Mouse (Mus musculus) lung, postnatal 10 days (tissue): ENCODE data around the gene Pigt.

Experiments
- DNase-seq: peaks from one replicate; pipeline ENCODE4 v3.0.0; 2021

Pigt gene

DNA sequence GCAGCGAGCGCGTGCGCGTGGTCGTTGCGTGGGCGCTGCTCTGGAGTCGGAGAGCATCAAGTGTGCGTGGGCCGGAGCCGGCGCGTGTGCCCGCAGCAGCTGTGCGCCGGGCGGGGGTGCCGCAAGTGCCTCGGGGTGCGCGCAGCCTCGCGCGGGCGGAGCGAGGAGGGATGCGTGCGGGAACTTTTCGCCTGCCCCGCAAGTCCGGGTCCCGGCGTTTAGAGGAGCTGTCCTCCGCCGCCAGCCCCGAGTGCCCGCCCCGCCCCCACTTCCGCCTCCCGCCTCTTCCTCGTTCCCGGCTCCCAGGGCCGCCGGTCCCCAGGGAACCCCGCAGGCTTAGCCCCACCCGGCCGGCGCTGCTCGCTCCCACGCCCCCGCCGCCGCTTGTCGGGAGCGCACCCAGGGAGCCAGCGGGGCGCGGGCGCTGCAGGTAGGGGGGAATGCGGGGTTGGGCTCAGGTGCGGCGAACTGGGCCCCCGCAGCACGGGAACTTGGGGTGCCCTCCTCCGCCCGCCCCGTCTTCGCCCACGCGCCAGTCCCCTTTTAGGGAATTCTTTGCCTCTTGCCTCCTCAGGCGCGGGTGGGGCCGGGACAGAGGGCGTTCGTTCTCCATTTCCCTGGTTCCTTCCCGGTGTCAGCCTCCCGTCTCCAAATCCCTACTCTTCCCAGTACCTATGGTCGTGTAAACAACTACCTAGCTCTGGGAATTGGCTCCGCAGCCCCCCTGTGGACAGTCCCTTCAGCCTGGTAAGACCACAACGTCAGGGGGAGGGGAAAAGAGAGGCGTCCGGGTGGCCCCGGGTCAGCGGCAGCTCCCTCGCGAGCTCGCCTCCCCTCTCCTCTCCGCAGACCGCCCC lies 10.8 kb upstream of the Pigt start:
- peak; percentile 68 for DNase-seq

DNA sequence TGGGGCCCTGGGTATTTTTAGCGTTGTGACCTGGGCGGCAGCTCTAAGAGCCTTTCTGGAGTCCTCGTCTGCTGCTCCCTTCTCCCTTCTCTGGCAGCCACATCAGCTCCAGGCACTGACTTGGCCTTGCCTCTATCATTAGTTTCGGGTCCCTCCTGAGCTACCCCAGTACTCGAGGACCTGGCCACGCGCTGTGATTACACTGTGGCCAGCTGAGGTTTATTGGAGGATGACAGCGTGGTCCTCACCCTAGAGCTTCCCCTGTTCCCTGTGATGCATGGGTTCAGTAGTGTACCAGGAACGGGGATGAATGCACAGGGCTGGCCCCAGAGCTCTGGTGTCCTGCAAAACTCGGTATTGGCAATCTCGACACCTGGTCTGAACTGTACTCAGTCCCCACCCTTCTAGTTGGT lies 10.2 kb upstream of the Pigt start:
- no peak for DNase-seq

DNA sequence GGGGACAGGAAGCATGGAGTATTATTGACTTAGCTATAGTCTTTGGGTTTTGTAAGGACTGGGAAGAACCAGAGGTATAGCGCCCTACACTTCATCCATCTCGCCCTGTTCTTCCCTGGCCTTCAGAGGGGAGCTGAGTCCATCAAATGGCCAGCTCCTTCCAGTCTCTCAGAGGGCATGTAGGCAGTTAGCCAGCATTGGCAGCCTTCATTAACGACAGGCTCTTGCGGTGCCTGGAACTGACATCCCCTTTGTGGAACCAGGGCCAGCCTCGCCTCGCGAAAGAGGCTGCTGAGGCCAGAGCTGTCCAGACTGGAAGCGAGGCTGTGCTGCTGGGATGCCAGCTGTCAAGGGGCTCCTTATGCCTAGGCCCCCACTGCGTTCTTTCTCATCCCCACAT lies 9.5 kb upstream of the Pigt start:
- no peak for DNase-seq

DNA sequence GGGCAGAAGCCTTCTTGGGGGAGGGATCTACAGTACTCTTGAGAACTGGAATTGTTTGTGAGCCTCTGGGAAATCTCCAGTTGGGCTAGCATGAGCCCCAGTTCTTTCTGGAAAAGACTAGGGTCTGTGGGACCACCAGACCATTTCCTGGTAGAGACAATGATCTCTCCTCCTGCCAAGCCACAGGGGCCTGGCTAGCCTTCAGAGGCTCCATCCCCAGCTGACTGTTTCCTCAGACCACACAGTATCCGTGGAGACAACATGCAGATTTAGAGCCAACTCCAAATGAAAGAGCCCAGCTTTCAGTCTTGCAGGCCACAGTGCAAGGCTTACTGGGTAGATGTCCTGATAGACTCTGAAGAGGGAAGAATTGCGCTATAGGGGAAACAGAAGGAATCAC lies 3.2 kb upstream of the Pigt start:
- DNase-seq: no peak

DNA sequence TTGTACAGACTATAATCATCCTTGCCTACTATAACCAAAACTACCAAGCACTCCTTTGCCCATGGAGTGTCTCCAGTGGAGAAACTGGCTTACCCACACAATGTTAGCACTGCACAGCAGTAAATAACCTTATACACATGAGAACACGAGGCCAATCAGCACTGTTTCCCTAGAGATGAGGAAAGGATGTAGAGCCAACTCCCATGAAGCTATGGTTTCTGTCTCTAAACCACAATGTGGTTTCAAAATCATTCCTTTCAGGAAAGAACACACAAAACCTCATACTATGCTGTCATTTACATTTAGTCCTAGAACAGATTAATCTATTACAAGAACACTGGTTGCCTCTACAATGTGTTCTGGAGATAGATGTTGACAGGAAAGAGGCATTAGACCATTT lies 989 bp upstream of the Pigt start:
- no peak for DNase-seq

DNA sequence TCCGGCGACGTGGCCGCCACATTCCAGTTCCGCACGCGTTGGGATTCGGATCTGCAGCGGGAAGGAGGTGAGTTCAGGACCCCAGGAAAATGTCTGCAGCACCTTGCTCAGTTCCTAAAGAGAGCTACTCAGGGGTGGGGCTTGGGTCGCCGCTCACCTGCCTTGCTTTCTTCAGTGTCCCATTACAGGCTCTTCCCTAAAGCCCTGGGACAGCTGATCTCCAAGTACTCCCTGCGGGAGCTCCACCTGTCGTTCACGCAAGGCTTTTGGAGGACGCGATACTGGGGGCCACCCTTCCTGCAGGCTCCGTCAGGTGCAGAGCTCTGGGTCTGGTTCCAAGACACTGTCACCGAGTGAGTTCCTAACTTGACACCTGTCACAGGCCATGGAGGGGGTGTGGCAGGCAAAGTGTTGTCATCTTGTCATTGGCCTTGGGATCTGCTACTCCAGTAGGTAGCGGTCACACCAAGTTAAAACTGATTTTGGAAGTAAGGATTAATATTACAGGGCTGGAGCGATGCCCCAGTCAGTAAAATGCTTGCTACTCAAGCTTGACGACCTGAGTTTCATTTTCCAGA lies 460 bp downstream of the Pigt start:
- no peak for DNase-seq

DNA sequence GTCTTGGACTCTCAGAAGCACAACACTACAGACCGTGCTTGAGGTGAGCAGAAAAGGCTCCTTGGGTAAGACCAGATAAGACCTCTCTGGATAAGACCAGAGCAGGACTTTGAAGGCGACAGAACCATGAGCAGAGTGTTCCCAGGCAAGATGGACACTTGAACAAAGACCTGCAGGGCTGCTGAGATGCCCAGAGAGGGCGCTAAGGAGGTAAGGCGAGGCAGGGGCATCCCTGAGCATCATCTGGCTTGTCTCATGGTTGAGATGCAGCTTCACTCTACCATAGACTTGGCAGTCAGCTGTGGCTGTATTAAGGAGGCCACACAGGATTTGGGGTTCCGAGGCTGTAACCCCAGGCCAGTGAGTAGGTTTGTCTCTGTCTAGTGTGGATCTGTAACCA lies 2.0 kb downstream of the Pigt start:
- no peak for DNase-seq

DNA sequence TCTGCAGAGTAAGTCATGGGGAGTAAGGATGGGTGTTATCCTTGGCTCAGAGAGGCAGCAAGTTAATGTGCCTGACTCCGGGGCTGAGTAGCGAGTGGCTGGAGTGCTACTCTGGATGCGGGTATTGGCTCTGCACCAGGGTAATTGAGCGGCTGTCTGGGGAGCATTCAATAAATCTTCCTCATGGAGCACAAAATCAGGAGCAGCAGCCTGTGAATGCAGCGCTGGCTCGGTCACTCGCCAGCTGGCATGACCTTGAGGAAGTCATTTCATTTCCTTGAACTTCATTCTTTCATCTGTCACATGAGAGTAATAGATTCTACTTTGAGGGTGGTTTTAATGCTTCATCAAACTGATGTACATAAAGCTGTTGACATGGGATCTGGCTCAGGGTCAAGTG lies 3.2 kb downstream of the Pigt start:
- no peak for DNase-seq

DNA sequence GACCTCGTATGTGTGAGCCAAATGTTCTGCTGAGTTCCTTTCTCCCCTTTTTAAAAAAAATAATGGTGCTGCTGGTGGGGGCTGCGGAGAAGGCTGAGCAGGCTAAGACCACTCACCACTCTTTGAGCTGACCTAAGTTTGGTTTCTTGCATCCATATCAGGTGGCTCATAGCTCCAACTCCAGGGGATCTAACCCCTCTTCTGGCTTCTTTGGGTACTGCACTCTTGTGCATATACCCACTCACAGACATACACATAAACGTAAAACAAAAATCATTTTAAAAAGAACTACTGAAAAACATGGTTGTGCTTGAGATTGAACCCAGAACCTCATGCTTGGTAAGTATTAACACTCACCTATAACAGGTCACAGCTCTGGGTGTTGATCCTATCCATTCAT lies 7.6 kb downstream of the Pigt start:
- no peak for DNase-seq

DNA sequence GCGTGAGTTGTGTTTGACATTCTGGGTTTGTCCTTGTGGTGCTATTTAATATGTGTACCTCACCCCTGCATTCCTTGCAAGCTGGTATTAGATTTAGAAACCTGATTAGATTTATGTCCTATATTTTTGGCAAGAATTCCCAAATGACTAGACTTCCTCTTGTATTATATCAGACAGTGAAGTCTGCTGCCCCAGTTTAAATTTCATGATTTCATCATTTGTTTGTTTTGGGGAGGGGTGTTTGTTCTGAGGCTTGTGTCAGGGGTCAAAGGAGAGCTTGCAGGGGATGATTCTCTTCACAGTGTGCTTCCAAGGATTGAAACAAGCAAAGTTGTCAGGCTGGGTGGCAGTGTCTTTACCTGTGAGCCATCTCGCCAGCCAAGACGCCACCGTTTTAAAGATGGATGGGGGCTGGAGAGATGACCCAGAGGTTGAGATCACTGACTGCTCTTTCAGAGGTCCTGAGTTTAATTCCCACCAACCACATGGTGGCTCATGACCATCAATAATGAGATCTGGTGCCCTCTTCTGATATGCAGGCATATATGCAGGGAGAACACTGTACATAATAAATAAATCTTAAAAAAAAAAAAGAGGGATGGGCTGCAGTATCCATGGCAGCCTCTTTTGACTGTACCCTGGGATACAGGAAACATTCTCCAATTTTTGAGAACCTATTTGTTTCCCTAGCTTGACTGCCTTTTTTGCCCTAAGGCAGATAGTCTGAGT lies 8.5 kb downstream of the Pigt start:
- no peak for DNase-seq

DNA sequence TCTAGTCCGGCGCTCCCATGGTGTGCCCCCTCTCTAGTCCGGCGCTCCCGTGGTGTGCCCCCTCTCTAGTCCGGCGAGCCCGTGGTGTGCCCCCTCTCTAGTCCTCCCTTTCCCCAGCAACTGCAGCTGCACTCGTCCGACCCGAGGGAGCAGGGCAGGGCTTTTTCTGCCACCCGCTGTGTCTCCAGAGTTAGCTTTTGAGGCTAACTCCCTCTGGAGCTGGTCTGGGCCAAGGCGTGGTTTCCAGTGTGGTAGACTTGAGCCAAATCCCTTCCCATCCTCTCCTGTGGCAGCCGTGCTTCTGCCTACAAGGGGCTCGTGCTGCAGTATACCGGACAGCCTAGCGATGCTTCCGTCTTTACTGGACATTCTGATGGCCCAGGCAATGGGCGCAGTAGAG lies 10.5 kb downstream of the Pigt start:
- no peak for DNase-seq

DNA sequence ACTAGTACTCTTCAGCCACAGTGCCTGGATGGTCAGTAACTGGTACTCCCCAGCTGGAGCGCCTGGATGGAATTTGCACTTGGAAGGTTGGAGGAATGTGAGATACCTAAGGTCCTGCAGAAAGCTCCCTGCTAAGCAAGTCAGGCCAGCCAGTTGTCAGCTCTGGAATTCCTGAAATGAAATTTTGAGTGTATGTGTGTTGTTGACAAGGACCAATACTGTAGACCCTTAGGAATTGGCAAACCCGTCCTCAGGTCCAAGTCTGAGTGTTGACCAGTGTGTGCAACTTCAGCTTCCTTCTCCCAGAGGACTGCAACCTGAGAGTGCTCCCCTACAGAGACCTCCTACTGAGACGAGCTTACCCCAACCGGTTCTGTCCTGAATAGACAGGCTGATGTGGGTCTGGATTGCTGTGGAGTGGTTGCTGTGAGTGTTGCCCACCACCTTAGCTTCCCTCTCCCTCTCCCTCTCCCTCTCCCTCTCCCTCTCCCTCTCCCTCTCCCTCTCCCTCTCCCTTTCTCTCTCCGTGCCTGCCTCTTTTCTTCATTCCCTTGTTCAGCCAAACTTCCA lies 13.4 kb downstream of the Pigt start:
- DNase-seq: no peak

DNA sequence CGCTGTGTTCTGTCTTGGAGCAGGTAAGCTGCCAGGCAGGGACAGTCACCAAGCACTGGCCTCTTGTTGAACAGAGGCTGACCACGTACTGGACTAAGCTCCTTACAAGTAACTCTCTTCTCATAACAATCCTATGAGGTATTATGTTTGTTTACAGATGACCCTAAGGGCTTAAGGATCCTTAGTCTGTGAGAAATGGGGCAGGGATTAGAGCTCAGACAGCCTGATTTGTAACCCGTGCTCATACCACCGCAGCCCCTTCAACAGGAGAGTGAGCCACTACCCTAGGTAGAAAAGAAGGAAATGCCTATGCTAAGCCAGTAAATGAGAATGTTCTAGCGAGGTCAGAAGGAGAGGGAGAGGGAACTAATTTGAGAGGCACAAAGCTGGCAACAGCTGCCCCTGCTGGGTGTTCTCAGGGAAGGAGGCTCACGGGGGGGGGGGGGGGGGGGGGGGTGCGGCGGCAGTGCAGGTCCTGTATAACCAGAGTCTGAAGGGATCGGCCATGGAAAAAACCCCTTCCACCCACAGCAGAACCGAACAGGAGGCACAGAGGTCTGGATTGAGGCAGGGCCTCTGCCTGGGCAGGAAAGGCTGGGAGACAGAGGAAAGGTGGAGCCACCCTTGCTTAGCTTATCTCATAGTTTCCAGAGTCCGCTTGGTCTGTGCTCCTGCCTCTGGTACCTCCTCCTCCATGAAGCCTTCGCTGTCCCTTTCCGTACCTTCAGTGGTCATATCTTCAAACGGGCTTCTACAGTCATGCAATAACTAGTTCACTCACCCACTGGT lies 15.0 kb downstream of the Pigt start:
- DNase-seq: no peak

DNA sequence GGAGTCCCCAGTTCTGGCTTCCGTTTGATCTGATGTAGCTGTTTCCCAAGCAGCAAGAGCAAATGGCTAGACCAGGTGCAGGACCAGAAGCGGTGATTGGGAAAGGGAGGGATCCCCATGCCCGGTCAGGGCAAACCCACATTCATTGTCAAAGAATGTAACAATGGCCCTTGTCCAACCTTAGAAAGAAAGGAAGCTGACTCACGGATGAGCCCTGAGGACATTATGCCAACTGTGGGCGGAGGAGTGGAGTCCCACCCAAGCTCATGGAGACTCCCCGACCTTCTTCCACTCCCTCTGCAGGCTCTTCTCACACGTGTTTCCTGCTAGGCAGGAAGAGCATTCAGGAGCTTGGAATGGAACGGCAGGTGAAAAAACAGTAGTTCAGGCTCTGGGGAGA lies 16.1 kb downstream of the Pigt start:
- peak; percentile 83 for DNase-seq

DNA sequence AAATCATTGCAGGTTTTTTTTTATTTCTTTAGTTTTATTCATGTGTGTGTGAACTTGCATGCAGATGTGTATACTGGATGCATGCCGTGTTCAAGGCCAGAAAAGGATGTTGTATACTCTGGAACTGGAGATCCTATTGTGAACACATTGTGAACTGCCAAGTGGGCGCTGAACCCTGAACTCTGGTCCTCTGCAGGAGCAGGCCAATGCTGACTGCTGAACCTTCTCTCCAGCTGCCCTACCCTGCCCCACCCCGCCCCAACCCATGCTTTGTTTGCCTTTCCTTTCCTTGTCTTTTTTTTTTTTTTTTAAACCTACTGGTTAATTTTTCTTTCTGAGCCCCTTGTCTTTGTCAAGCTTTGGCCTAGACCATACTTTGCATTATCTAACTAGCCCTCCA lies 17.6 kb downstream of the Pigt start:
- no peak for DNase-seq

DNA sequence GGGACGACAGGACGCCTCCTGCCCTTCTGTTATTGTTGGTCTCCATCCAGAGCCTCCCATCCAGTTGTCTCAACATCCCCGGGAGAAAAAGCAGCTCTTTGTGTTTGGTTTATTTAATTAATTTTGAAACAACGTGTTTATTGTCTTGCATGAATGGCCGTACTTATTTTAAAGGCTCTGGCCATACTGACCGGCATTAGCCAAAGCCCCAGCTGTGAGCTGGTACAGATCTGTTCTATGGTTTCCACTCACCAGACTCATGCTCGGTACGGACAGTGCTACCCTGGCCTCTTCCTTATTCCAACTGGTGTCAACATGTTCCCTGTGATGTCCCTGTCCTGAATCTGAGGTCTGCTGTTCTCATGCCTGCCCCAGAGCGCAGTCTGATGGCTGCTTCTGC lies 18.6 kb downstream of the Pigt start:
- DNase-seq: no peak

DNA sequence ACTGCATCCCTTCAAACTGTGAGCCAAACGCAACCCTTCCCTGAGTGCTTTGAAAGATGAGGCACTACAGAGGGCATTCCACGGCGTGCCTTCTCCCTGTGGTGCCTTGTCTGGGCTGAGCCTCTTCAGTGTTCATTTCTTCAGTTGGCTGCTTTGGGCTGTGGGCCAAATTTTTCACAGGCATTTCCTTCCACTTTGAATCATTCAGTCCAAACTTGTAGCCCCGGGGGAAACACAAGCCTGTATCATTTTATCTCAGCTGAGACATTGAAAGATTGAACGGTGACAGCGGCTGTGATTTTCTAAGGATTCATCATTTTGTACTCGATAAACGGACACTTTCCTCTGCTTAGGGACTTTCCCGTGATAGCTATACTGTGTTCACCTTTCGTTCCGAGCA lies 19.3 kb downstream of the Pigt start:
- DNase-seq: no peak

DNA sequence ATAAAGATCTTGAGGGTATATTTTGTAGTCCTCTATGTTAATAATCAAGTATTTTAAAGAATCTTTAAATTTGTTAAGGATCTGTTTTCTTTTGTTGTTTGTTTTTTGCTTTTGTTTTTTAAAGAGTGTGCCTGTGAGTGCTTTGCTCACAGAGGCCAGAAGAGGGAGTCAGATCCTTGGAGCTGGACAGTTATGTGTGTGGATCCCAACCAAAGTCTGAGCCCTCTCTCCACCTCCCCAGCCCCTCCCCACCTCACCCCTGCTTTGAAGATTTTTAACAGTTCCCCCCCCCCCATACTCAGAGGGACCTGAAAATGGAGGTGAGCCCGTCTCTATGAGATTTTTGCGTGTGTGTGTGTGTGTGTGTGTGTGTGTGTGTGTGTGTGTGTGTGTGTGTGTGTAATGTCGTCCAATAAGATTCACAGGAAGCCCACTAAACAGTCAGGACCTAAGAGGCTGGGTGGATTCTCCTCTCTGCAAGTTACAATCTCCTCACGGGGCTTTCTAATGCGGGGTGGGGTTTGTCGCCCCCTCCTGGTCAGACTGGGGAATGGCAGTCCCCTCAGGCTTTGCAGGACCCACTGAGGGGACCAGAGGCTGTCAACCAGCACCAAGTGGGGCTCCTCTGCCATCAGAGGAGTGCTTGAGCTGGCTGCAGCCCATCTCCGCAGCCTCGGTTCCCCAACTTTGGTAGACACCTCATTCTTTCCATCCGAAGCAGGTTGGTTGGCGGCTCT lies 20.3 kb downstream of the Pigt start:
- peak; percentile 77 for DNase-seq

DNA sequence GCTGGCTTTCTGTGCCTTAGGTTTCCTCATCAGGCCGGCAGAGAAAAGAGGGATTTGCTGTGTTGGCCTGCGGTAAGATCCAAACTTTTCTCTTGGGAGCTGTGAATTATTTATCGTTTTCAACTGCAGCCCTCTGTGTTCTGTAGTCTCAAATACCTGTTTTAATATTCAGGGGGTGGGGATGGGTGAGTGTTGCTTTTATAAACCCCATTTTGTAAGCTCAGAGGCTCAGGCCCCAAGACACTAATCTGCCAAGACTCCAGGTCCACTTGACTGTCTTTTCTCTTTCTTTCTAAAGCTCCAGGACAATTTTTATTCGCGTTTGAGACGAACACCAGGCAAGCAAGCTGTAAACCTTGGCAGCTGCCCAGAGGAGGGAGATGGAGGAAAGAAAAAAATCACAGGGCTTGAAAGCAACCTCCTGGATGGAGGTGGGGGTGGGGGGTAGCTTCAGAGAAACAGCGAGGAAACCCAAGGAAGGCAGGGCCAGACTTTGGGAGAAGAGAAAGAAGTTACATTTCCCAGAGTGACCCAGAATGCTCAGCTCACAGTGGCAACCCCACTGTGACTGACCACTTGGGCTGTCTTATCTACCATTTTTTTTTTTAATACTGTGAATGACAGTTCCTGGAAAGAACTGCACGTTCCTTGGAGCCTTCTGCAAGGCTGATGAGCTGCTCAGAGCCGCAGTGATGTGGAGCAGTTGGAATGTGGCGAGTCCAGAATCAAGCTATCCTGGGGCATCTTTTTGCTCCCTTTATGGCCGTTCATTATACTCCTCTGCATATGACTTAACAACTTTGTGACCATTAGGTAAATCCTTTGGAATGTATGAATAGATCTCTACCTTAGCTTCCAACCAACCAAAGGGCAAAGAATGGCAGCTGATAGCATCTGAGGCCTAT lies 21.2 kb downstream of the Pigt start:
- DNase-seq: no peak

DNA sequence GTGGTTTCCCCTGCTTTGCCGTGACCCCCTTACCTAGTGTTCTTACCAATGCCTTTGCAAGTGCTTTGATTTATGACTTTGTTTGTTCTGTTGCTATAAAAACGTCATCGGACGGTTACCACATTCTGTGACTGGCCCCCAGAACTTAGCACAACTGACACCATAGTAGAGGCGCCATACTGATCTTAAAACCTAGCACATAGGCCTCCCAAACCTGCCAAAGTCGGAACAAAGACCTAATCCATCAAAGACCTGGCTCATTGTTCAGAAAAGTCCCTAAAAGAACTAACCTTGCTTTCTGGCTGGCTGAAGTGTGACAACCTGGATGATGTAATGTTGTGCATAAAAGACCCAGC lies 21.8 kb downstream of the Pigt start:
- DNase-seq: no peak

DNA sequence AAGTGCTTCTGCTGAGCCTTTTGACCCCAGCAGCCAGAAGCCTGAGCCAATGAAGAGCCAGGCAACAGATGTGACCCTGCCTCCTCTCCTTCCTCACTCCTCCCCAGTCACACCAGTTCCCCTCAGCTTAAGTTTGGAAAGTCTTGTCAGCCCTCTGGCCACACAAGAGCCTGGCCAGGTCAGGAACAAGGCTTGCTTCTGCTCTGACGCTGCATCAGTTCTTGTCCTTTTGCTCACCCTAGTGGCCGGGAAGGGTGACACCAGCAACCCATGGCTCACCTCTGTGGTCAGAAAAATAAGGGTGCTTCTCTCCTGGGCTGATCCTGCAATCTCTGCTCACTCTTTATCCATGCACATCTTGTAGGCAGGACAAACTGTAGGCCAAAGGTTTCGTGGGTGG lies 23.5 kb downstream of the Pigt start:
- peak; percentile 80 for DNase-seq
